Mouse (Mus musculus) liver, postnatal 0 days (tissue): ENCODE results near the gene Fahd1.

ENCODE experiments used
- CTCF ChIP-seq: sonication (generic); IDR thresholded peaks from 2 replicates; pipeline ENCODE4 v1.5.1; 2016; ENCODE audit warnings: antibody characterized with exemption, low read depth
- EP300 ChIP-seq: IDR thresholded peaks from 2 replicates; pipeline ENCODE4 v1.6.1; 2016; ENCODE audit warnings: antibody characterized with exemption, low read depth, mild to moderate bottlenecking

- no peak for TF ChIP-seq CTCF
- no peak for TF ChIP-seq EP300
Measured at GRCm38 (mm10) chr17:24857831-24858470, 7.8 kb upstream of the Fahd1 start.
